Mouse (Mus musculus): Measurements from ENCODE around the gene Klc4. TPM values are rescaled to one million over a fixed set of nuclear protein-coding genes. Genes with fewer than 3 reads are reported as not detected.

Gene Klc4
- polyA plus RNA-seq, 1 experiment from 2014 or later, result 12.3 TPM

DNA sequence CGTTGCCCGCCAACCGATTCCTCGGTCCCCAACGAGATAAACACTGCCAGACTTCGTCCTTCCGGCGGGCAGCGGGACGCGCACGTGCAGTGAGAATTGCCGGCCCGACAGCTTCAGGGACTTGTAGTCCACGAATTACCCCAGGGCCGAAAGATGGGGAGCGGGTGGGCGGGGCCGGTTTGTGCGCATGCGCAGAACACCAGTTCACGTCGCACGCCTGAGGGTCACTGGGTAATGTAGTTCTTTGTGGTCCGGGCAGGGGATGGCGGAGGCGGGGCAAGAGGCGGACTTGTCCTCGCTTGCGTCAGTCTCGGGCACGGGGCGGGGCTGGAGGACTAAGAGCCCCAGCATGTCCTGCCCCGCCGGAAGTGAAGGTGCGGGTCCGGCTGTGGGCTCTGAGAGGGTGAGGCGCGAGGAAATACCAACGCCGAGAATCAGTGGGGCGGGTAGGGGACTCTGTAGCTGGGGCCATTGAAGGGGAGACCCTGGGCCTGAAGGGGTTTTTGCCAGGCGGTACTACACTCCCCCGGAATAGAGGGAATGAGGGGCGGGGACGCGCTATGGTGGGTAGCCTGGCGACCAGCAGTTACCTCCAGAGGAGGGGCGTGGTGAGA is 35.0 kb upstream of the Klc4 start, which contains the start of gene Klhdc3:
Gene Klhdc3 (minus strand): TSS at position 155 of the 614 bp plus-strand sequence.
- Histone ChIP-seq H3K4me1 (replicated peaks; ENCODE audit: control insufficient read depth, insufficient read depth, low read length) (peaks cover 23% of the 10 kb centered on the region), H3K36me3 (ENCODE audit: control insufficient read depth, insufficient read depth, low read length) (peaks cover 41% of the 10 kb centered on the region), H3K4me2 (peak within 1 kb of the TSS; percentile 97), H3K9me3 (ENCODE audit: control insufficient read depth, low read length) (no peaks in the 10 kb centered on the region), H3K4me3 (ENCODE audit: low read depth, low read length) (peak within 1 kb of the TSS; percentile 70), H3K27me3 (replicated peaks; ENCODE audit: control insufficient read depth, insufficient read depth, low read length) (no peaks in the 10 kb centered on the region), H3K9ac (ENCODE audit: low read depth, low read length) (peak within 1 kb of the TSS; percentile 70), H3K27ac (ENCODE audit: low read depth, low read length) (peak within 1 kb of the TSS; percentile 79)
- DNase-seq (ENCODE audit: low spot score) (peak; percentile 100), ATAC-seq (replicated peaks; ENCODE audit: low FRiP score) (peak; percentile 98)
- under 1% methylated on average over 49 of the region's 49 CpGs for WGBS

DNA sequence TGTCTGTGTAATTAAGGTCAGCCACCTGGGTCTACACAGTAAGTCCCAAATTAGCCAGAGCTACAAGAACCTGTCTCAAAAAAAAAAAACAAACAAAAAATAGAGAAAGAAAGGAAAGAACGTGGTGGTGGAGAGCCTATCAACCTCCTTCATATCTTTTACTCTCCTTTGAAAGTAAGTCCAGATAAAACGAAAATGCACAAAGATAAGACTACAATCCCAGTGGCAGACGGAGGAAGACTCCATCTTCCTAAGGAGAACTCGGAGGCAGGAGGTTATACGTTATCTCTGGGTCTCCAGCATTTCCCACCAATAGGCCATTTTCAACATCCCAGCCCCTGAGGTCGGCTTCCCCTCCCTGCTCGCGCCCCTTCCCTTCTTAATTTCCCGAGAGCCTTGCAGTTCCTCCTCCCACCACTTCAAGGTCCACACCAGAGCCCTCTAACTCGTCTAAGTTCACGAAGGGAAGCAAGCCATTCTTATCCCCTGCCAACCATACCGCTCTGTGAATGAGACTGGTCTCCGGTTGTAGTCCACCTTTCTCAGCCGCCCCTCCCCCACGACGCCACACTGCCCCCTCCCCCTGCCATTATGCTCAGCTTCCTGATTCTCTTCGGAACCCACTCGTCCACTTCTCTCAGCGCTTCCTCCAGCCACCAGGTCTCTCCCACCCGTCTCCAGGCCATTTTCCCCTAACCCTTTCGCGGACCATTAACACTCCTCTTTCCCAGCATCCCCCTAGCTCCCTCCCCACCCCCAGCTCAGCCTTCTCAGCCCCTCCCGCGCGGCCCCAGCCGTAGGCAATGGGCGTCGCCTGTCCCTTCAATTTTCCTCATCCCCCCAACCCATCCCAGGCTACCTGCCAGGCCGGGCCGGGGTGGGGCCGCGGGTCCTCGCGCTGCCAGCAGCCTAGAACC is 34.3 kb upstream of the Klc4 start:
- Histone ChIP-seq H3K4me3 (ENCODE audit: low read depth, low read length) (peak overlapping the region; percentile 70), H3K27me3 (replicated peaks; ENCODE audit: control insufficient read depth, insufficient read depth, low read length) (no peaks in the 10 kb centered on the region), H3K27ac (ENCODE audit: low read depth, low read length) (peak overlapping the region; percentile 79), H3K9me3 (ENCODE audit: control insufficient read depth, low read length) (no peaks in the 10 kb centered on the region), H3K9ac (ENCODE audit: low read depth, low read length) (peak overlapping the region; percentile 63), H3K4me1 (replicated peaks; ENCODE audit: control insufficient read depth, insufficient read depth, low read length) (peaks cover 23% of the 10 kb centered on the region), H3K36me3 (ENCODE audit: control insufficient read depth, insufficient read depth, low read length) (peaks cover 36% of the 10 kb centered on the region), H3K4me2 (peak overlapping the region; percentile 97)
- under 1% methylated on average over 34 of the region's 34 CpGs for WGBS
- peak; percentile 11 for ATAC-seq (replicated peaks; ENCODE audit: low FRiP score)
- no peak for DNase-seq (ENCODE audit: low spot score)

DNA sequence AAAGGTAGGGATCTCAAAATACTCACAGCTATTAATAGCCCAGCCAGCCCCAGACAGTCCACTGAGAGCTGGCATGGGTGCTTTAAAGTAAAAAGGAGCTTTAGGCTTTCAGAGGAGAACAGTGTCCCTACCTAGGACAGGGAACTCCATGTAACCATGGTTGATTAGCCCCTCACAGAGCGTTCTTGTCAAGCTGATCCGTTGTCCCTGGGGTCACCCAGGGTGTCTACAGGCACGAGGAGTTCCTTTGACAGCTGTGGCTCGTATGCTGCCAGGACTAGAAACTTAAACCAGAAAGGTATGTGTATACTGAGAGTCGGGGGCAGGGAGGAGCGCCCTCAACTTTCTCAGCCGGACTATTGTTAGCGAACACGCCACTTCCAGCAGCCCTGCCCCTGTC is 33.1 kb upstream of the Klc4 start:
- H3K4me1 ChIP-seq (replicated peaks; ENCODE audit: control insufficient read depth, insufficient read depth, low read length), result peaks cover 31% of the 10 kb centered on the region
- H3K27me3 ChIP-seq (replicated peaks; ENCODE audit: control insufficient read depth, insufficient read depth, low read length), result no peaks in the 10 kb centered on the region
- WGBS, result 68% methylated on average over 9 of the region's 9 CpGs
- no peak for ATAC-seq (replicated peaks; ENCODE audit: low FRiP score)
- peaks cover 26% of the 10 kb centered on the region for H3K36me3 ChIP-seq (ENCODE audit: control insufficient read depth, insufficient read depth, low read length)
- 0 out of 2 replicates have a peak overlapping the region, but pooled peaks have one; percentile 79 for H3K27ac ChIP-seq (ENCODE audit: low read depth, low read length)
- peak overlapping the region; percentile 70 for H3K4me3 ChIP-seq (ENCODE audit: low read depth, low read length)
- H3K9ac ChIP-seq (ENCODE audit: low read depth, low read length), result peak overlapping the region; percentile 63
- H3K9me3 ChIP-seq (ENCODE audit: control insufficient read depth, low read length), result no peaks in the 10 kb centered on the region
- DNase-seq (ENCODE audit: low spot score), result no peak
- peak overlapping the region; percentile 97 for H3K4me2 ChIP-seq

DNA sequence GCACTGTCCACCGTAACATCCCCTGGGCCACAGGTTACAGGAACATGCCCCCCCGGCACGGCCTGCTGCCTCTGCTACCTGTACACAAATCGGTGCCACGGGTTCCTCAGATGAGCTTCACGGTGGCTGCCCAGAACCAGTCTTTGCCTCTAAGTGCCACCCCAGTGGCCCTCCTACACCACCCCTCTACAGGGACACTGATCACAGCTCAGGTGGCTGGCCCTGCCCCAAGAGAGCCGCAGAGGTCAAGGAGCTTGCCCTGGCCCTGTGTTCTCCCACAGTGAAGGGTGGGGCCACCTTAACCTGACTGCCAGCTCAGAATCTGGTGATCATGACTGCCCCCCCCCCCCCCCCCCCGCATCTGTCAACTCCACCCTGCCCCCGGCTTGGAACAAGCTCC is 32.6 kb upstream of the Klc4 start, which contains the start of gene Mea1:
Gene Mea1 (plus strand): TSS at position 378 of the 400 bp plus-strand sequence.
- DNase-seq (ENCODE audit: low spot score), result no peak
- H3K4me1 ChIP-seq (replicated peaks; ENCODE audit: control insufficient read depth, insufficient read depth, low read length), result peaks cover 31% of the 10 kb centered on the region
- H3K27me3 ChIP-seq (replicated peaks; ENCODE audit: control insufficient read depth, insufficient read depth, low read length), result no peaks in the 10 kb centered on the region
- H3K27ac ChIP-seq (ENCODE audit: low read depth, low read length), result 0 out of 2 replicates have a peak within 1 kb of the TSS, but pooled peaks have one; percentile 79
- ATAC-seq (replicated peaks; ENCODE audit: low FRiP score), result no peak
- peak within 1 kb of the TSS; percentile 70 for H3K4me3 ChIP-seq (ENCODE audit: low read depth, low read length)
- WGBS, result 91% methylated on average over 8 of the region's 9 CpGs
- peak within 1 kb of the TSS; percentile 97 for H3K4me2 ChIP-seq
- H3K36me3 ChIP-seq (ENCODE audit: control insufficient read depth, insufficient read depth, low read length), result peaks cover 21% of the 10 kb centered on the region
- H3K9ac ChIP-seq (ENCODE audit: low read depth, low read length), result peak within 1 kb of the TSS; percentile 63
- no peaks in the 10 kb centered on the region for H3K9me3 ChIP-seq (ENCODE audit: control insufficient read depth, low read length)

DNA sequence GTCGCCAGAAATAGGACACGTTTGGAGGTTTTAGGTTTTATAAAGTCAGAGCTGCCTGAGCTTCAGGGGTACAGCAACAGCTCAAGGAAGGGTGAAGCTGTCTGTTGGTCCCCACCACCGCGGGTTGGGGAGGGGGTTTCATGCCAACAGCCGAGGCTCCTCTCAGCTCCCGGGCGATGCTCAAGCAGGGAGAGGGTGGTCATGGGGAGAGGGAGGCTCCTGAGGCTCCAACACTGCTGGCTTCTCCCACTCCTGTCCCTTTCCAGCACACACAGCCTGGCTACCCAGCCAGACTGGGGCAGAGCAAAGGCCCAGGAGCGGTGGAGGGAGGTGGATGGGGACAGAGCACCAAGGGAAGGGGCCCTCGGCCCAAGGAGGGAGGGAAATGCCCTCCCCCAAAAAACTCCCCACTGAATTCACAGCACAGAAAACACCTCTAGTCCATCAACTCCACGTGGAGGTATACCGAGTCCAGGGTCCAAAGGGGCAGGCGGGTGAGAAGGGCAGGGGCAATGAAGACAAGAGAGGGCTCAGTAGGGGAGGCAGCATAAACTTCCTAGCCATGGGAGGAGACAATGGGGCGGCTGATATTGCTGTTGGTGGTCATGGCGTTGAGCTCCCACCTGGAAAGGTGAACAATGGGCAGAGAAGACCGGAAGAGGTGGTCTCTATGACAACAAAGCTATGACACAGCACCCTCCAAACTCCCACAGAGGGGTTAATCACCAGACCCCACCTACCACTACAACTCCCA is 28.9 kb upstream of the Klc4 start:
- ATAC-seq (replicated peaks; ENCODE audit: low FRiP score) (peak; percentile 30), DNase-seq (ENCODE audit: low spot score) (no peak)
- H3K4me1 ChIP-seq (replicated peaks; ENCODE audit: control insufficient read depth, insufficient read depth, low read length), result peaks cover 32% of the 10 kb centered on the region
- no peaks in the 10 kb centered on the region for H3K27me3 ChIP-seq (replicated peaks; ENCODE audit: control insufficient read depth, insufficient read depth, low read length)
- no peaks in the 10 kb centered on the region for H3K9me3 ChIP-seq (ENCODE audit: control insufficient read depth, low read length)
- H3K4me2 ChIP-seq, result peak overlapping the region; percentile 83
- peaks cover 29% of the 10 kb centered on the region for H3K36me3 ChIP-seq (ENCODE audit: control insufficient read depth, insufficient read depth, low read length)
- H3K9ac ChIP-seq (ENCODE audit: low read depth, low read length), result peak overlapping the region; percentile 61
- peak overlapping the region; percentile 88 for H3K4me3 ChIP-seq (ENCODE audit: low read depth, low read length)
- WGBS, result 31% methylated on average over 15 of the region's 15 CpGs
- peak overlapping the region; percentile 86 for H3K27ac ChIP-seq (ENCODE audit: low read depth, low read length)

DNA sequence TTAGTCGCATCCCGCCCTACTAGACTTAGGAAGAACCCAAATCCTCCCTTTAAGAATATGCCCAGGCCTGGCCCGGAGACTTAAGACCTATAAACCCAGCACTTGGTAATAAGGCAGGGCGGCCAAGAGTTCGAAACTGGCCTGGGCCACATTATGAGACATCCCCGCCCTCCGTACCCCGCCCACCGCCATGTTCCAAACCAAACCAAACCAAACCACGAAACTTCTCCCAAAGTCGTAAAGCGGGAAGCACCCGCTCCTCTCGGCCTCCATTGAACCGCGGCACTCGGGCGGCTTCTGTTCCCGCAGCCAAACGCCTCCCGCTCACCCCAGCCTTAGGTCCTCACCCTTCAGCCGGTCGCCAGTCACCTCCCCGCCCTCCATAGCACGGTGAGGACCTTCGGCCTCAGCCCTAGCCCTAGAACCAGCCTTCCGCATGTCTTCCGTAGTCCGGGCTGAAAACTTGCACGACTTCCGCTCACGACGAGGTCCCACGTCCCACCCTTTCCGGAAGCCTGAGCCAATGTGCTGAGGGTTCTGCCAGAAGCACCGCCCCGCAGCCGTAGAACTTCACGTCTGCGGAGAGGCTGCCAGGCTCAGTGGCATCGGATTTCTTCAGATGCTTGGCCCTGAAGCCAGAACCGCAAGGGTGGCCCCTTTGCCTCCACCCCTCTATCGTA is 28.2 kb upstream of the Klc4 start, which contains the start of gene Rrp36:
Gene Rrp36 (minus strand): TSS at position 503 of the 680 bp plus-strand sequence.
- ATAC-seq (replicated peaks; ENCODE audit: low FRiP score), result peak; percentile 93
- peaks cover 33% of the 10 kb centered on the region for H3K36me3 ChIP-seq (ENCODE audit: control insufficient read depth, insufficient read depth, low read length)
- peak; percentile 89 for DNase-seq (ENCODE audit: low spot score)
- H3K4me3 ChIP-seq (ENCODE audit: low read depth, low read length), result peak within 1 kb of the TSS; percentile 88
- peaks cover 24% of the 10 kb centered on the region for H3K4me1 ChIP-seq (replicated peaks; ENCODE audit: control insufficient read depth, insufficient read depth, low read length)
- peak within 1 kb of the TSS; percentile 83 for H3K4me2 ChIP-seq
- peak within 1 kb of the TSS; percentile 86 for H3K27ac ChIP-seq (ENCODE audit: low read depth, low read length)
- WGBS, result under 1% methylated on average over 43 of the region's 43 CpGs
- H3K27me3 ChIP-seq (replicated peaks; ENCODE audit: control insufficient read depth, insufficient read depth, low read length), result no peaks in the 10 kb centered on the region
- peak within 1 kb of the TSS; percentile 85 for H3K9ac ChIP-seq (ENCODE audit: low read depth, low read length)
- no peaks in the 10 kb centered on the region for H3K9me3 ChIP-seq (ENCODE audit: control insufficient read depth, low read length)

DNA sequence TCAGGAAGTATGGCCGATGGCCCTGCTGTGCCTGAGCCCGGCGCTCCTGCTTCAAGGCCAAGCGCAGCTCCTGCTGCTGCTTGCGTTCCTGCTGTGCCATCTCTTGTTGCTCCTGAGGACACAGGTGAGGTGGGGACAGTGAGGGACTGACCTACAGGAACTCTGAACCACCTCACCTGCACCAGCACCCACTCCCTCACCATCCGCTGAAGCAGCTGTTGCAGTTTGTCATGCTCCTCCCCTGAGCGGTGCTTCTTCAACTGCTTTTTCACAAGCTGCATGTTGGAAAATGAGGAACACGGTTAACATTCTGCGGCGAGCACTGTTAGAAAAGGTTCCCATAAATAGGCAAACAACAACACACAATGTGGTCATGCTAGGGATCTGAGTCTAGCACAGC is 24.1 kb upstream of the Klc4 start:
- no peak overlapping the region for H3K27ac ChIP-seq (ENCODE audit: low read depth, low read length)
- no peak overlapping the region for H3K4me2 ChIP-seq
- no peaks in the 10 kb centered on the region for H3K27me3 ChIP-seq (replicated peaks; ENCODE audit: control insufficient read depth, insufficient read depth, low read length)
- peaks cover 31% of the 10 kb centered on the region for H3K36me3 ChIP-seq (ENCODE audit: control insufficient read depth, insufficient read depth, low read length)
- no peak for DNase-seq (ENCODE audit: low spot score)
- WGBS, result 94% methylated on average over 10 of the region's 10 CpGs
- no peaks in the 10 kb centered on the region for H3K9me3 ChIP-seq (ENCODE audit: control insufficient read depth, low read length)
- H3K9ac ChIP-seq (ENCODE audit: low read depth, low read length), result no peak overlapping the region
- H3K4me3 ChIP-seq (ENCODE audit: low read depth, low read length), result no peak overlapping the region
- H3K4me1 ChIP-seq (replicated peaks; ENCODE audit: control insufficient read depth, insufficient read depth, low read length), result peaks cover 15% of the 10 kb centered on the region
- no peak for ATAC-seq (replicated peaks; ENCODE audit: low FRiP score)

DNA sequence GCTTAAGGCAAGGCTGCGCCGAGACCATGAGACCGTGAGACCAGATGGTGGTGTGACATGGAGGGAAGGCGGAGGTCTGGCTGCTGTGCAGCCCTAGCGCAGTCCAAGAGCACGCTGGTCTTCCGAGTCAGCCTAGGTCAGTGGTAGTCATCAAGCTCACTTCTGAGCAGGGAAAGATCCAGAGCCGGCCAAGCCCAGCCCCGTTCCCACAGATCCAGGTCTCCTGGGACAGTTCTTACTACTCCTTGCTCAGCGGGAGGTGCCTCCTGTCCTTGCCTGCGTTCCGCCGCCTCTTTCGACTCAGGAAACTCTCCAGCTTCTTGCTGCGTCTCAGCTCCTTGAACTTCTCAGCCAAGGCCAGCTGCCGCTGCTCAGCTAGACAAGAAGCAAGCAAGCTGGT is 21.9 kb upstream of the Klc4 start:
- H3K4me1 ChIP-seq (replicated peaks; ENCODE audit: control insufficient read depth, insufficient read depth, low read length), result 0 out of 2 replicates have a peak, but pooled peaks cover 4% of the 10 kb centered on the region
- DNase-seq (ENCODE audit: low spot score) (no peak), ATAC-seq (replicated peaks; ENCODE audit: low FRiP score) (no peak)
- no peaks in the 10 kb centered on the region for H3K9me3 ChIP-seq (ENCODE audit: control insufficient read depth, low read length)
- no peak overlapping the region for H3K9ac ChIP-seq (ENCODE audit: low read depth, low read length)
- no peaks in the 10 kb centered on the region for H3K27me3 ChIP-seq (replicated peaks; ENCODE audit: control insufficient read depth, insufficient read depth, low read length)
- peaks cover 44% of the 10 kb centered on the region for H3K36me3 ChIP-seq (ENCODE audit: control insufficient read depth, insufficient read depth, low read length)
- H3K4me3 ChIP-seq (ENCODE audit: low read depth, low read length), result no peak overlapping the region
- WGBS, result 92% methylated on average over 16 of the region's 16 CpGs
- no peak overlapping the region for H3K4me2 ChIP-seq
- H3K27ac ChIP-seq (ENCODE audit: low read depth, low read length), result no peak overlapping the region
